Mouse (Mus musculus): ENCODE results near the gene 1700020D05Rik. TPM values are rescaled to one million over a fixed set of nuclear protein-coding genes. Genes with fewer than 3 reads are reported as not detected.

The 1700020D05Rik gene
- total and polyA plus RNA-seq, 2 experiments from 2014 or later: 3.8 TPM; not detected in 1

- no peak for TF ChIP-seq CTCF (IDR thresholded peaks at IDR 0.05; ENCODE audit: low read depth)
- 0 out of 2 replicates have a peak, but pooled peaks cover 2% of the 10 kb centered on the region for H3K27me3 ChIP-seq (ENCODE audit: insufficient read depth, low read length)
- no peaks in the 10 kb centered on the region for H3K36me3 ChIP-seq (ENCODE audit: insufficient read depth, low read length)
- H3K9me3 ChIP-seq (ENCODE audit: low read length): no peaks in the 10 kb centered on the region
- H3K4me2 ChIP-seq (ENCODE audit: low read depth, low read length): peak overlapping the region; percentile 96
- ATAC-seq (no peak), DNase-seq (ENCODE audit: low spot score) (no peak)
- no peak overlapping the region for H3K27ac ChIP-seq
- peaks cover 19% of the 10 kb centered on the region for H3K4me1 ChIP-seq (ENCODE audit: insufficient read depth, low read length)
- no peak overlapping the region for H3K9ac ChIP-seq (replicated peaks; ENCODE audit: low read length)
- no peak overlapping the region for H3K4me3 ChIP-seq (ENCODE audit: low read length)
- WGBS: 73% methylated on average over 12 of the region's 12 CpGs
Measured at GRCm38 (mm10) chr19:5455037-5455436, 48.5 kb downstream of the 1700020D05Rik start.

Other genes starting within 250 kb of the 1700020D05Rik start
Only the 30 nearest of the 31 such genes appear.
- 60.3 and 63.6 TPM in 2 replicates for gene Pacs1, start 230.7 kb downstream of the 1700020D05Rik start, total RNA-seq (2014; rRNA removed)
- gene Pacs1, start 230.7 kb downstream of the 1700020D05Rik start, polyA plus RNA-seq (2015; fragmentation: Nextera tagmentation; extraction: Ambion mirVana): 33.1 and 41.0 TPM in 2 replicates
- gene Sf3b2, start 208.3 kb downstream of the 1700020D05Rik start, total RNA-seq (2014; rRNA removed): 266 and 341 TPM in 2 replicates
- 322 and 334 TPM in 2 replicates for gene Sf3b2, start 208.3 kb downstream of the 1700020D05Rik start, polyA plus RNA-seq (2015; fragmentation: Nextera tagmentation; extraction: Ambion mirVana)
- 25.0 and 27.3 TPM in 2 replicates for gene Gal3st3, start 205.5 kb downstream of the 1700020D05Rik start, total RNA-seq (2014; rRNA removed)
- gene Gal3st3, start 205.5 kb downstream of the 1700020D05Rik start, polyA plus RNA-seq (2015; fragmentation: Nextera tagmentation; extraction: Ambion mirVana): 26.9 and 31.9 TPM in 2 replicates
- not detected in 2 replicates for gene Catsper1, start 168.0 kb downstream of the 1700020D05Rik start, total RNA-seq (2014; rRNA removed)
- not detected in 2 replicates for gene Catsper1, start 168.0 kb downstream of the 1700020D05Rik start, polyA plus RNA-seq (2015; fragmentation: Nextera tagmentation; extraction: Ambion mirVana)
- gene Cst6, start 154.2 kb downstream of the 1700020D05Rik start, total RNA-seq (2014; rRNA removed): 0.50 and 9.8 TPM in 2 replicates
- 14.9 and 16.1 TPM in 2 replicates for gene Cst6, start 154.2 kb downstream of the 1700020D05Rik start, polyA plus RNA-seq (2015; fragmentation: Nextera tagmentation; extraction: Ambion mirVana)
- gene Eif1ad, start 137.0 kb downstream of the 1700020D05Rik start, total RNA-seq (2014; rRNA removed): 21.2 and 25.2 TPM in 2 replicates
- 46.7 and 49.2 TPM in 2 replicates for gene Eif1ad, start 137.0 kb downstream of the 1700020D05Rik start, polyA plus RNA-seq (2015; fragmentation: Nextera tagmentation; extraction: Ambion mirVana)
- gene Banf1, start 136.6 kb downstream of the 1700020D05Rik start, total RNA-seq (2014; rRNA removed): 78.3 and 95.8 TPM in 2 replicates
- 316 and 319 TPM in 2 replicates for gene Banf1, start 136.6 kb downstream of the 1700020D05Rik start, polyA plus RNA-seq (2015; fragmentation: Nextera tagmentation; extraction: Ambion mirVana)
- gene Sart1, start 115.1 kb downstream of the 1700020D05Rik start, total RNA-seq (2014; rRNA removed): 23.2 and 30.5 TPM in 2 replicates
- 45.0 and 47.4 TPM in 2 replicates for gene Sart1, start 115.1 kb downstream of the 1700020D05Rik start, polyA plus RNA-seq (2015; fragmentation: Nextera tagmentation; extraction: Ambion mirVana)
- not detected in 2 replicates for gene Tsga10ip, start 101.3 kb downstream of the 1700020D05Rik start, total RNA-seq (2014; rRNA removed)
- gene Tsga10ip, start 101.3 kb downstream of the 1700020D05Rik start, polyA plus RNA-seq (2015; fragmentation: Nextera tagmentation; extraction: Ambion mirVana): not detected in 2 replicates
- gene Drap1, start 78.8 kb downstream of the 1700020D05Rik start, total RNA-seq (2014; rRNA removed): 111 and 123 TPM in 2 replicates
- 331 and 338 TPM in 2 replicates for gene Drap1, start 78.8 kb downstream of the 1700020D05Rik start, polyA plus RNA-seq (2015; fragmentation: Nextera tagmentation; extraction: Ambion mirVana)
- gene AI837181, start 78.6 kb downstream of the 1700020D05Rik start, total RNA-seq (2014; rRNA removed): 85.1 and 100 TPM in 2 replicates
- gene AI837181, start 78.6 kb downstream of the 1700020D05Rik start, polyA plus RNA-seq (2015; fragmentation: Nextera tagmentation; extraction: Ambion mirVana): 81.8 and 82.8 TPM in 2 replicates
- not detected in 2 replicates for gene Fosl1, start 56.2 kb downstream of the 1700020D05Rik start, total RNA-seq (2014; rRNA removed)
- not detected in 2 replicates for gene Fosl1, start 56.2 kb downstream of the 1700020D05Rik start, polyA plus RNA-seq (2015; fragmentation: Nextera tagmentation; extraction: Ambion mirVana)
- gene Ccdc85b, start 45.9 kb downstream of the 1700020D05Rik start, total RNA-seq (2014; rRNA removed): 17.4 and 18.5 TPM in 2 replicates
- gene Ccdc85b, start 45.9 kb downstream of the 1700020D05Rik start, polyA plus RNA-seq (2015; fragmentation: Nextera tagmentation; extraction: Ambion mirVana): 16.0 and 16.1 TPM in 2 replicates
- gene Fibp, start 43.2 kb downstream of the 1700020D05Rik start, total RNA-seq (2014; rRNA removed): 76.1 and 103 TPM in 2 replicates
- gene Fibp, start 43.2 kb downstream of the 1700020D05Rik start, polyA plus RNA-seq (2015; fragmentation: Nextera tagmentation; extraction: Ambion mirVana): 172 and 179 TPM in 2 replicates
- gene Ctsw, start 35.3 kb downstream of the 1700020D05Rik start, total RNA-seq (2014; rRNA removed): 1.2 and 4.5 TPM in 2 replicates
- 1.6 and 2.0 TPM in 2 replicates for gene Ctsw, start 35.3 kb downstream of the 1700020D05Rik start, polyA plus RNA-seq (2015; fragmentation: Nextera tagmentation; extraction: Ambion mirVana)
- 46.3 and 49.3 TPM in 2 replicates for gene Efemp2, start 29.8 kb downstream of the 1700020D05Rik start, total RNA-seq (2014; rRNA removed)
- 36.5 and 41.7 TPM in 2 replicates for gene Efemp2, start 29.8 kb downstream of the 1700020D05Rik start, polyA plus RNA-seq (2015; fragmentation: Nextera tagmentation; extraction: Ambion mirVana)
- gene Mus81, start 15.4 kb downstream of the 1700020D05Rik start, total RNA-seq (2014; rRNA removed): 56.8 and 58.8 TPM in 2 replicates
- 27.4 and 27.7 TPM in 2 replicates for gene Mus81, start 15.4 kb downstream of the 1700020D05Rik start, polyA plus RNA-seq (2015; fragmentation: Nextera tagmentation; extraction: Ambion mirVana)
- 1,468 and 1,477 TPM in 2 replicates for gene Cfl1, start 13.3 kb downstream of the 1700020D05Rik start, total RNA-seq (2014; rRNA removed)
- 3,076 and 3,214 TPM in 2 replicates for gene Cfl1, start 13.3 kb downstream of the 1700020D05Rik start, polyA plus RNA-seq (2015; fragmentation: Nextera tagmentation; extraction: Ambion mirVana)
- 78.0 and 79.0 TPM in 2 replicates for gene Snx32, start 6.8 kb upstream of the 1700020D05Rik start, total RNA-seq (2014; rRNA removed)
- 75.0 and 79.6 TPM in 2 replicates for gene Snx32, start 6.8 kb upstream of the 1700020D05Rik start, polyA plus RNA-seq (2015; fragmentation: Nextera tagmentation; extraction: Ambion mirVana)
- gene Ovol1, start 56.9 kb upstream of the 1700020D05Rik start, total RNA-seq (2014; rRNA removed): not detected in 2 replicates
- gene Ovol1, start 56.9 kb upstream of the 1700020D05Rik start, polyA plus RNA-seq (2015; fragmentation: Nextera tagmentation; extraction: Ambion mirVana): 0.25 TPM in 1 of 2 replicates, not detected in the other
- gene Ap5b1, start 64.2 kb upstream of the 1700020D05Rik start, total RNA-seq (2014; rRNA removed): 15.0 and 19.3 TPM in 2 replicates
- 2.3 and 2.6 TPM in 2 replicates for gene Ap5b1, start 64.2 kb upstream of the 1700020D05Rik start, polyA plus RNA-seq (2015; fragmentation: Nextera tagmentation; extraction: Ambion mirVana)
- gene Rnaseh2c, start 98.1 kb upstream of the 1700020D05Rik start, total RNA-seq (2014; rRNA removed): 33.6 and 40.4 TPM in 2 replicates
- gene Rnaseh2c, start 98.1 kb upstream of the 1700020D05Rik start, polyA plus RNA-seq (2015; fragmentation: Nextera tagmentation; extraction: Ambion mirVana): 66.4 and 75.4 TPM in 2 replicates
- 95.2 and 163 TPM in 2 replicates for gene Kat5, start 106.5 kb upstream of the 1700020D05Rik start, total RNA-seq (2014; rRNA removed)
- 72.0 and 74.0 TPM in 2 replicates for gene Kat5, start 106.5 kb upstream of the 1700020D05Rik start, polyA plus RNA-seq (2015; fragmentation: Nextera tagmentation; extraction: Ambion mirVana)
- 40.1 and 40.8 TPM in 2 replicates for gene Rela, start 133.7 kb upstream of the 1700020D05Rik start, total RNA-seq (2014; rRNA removed)
- gene Rela, start 133.7 kb upstream of the 1700020D05Rik start, polyA plus RNA-seq (2015; fragmentation: Nextera tagmentation; extraction: Ambion mirVana): 30.3 and 33.1 TPM in 2 replicates
- 25.6 and 43.2 TPM in 2 replicates for gene Sipa1, start 159.9 kb upstream of the 1700020D05Rik start, total RNA-seq (2014; rRNA removed)
- 18.7 and 18.8 TPM in 2 replicates for gene Sipa1, start 159.9 kb upstream of the 1700020D05Rik start, polyA plus RNA-seq (2015; fragmentation: Nextera tagmentation; extraction: Ambion mirVana)
- gene Map3k11, start 185.0 kb upstream of the 1700020D05Rik start, total RNA-seq (2014; rRNA removed): 20.6 and 20.7 TPM in 2 replicates
- 10.0 and 10.7 TPM in 2 replicates for gene Map3k11, start 185.0 kb upstream of the 1700020D05Rik start, polyA plus RNA-seq (2015; fragmentation: Nextera tagmentation; extraction: Ambion mirVana)
- 75.1 and 97.0 TPM in 2 replicates for gene Pcnx3, start 185.1 kb upstream of the 1700020D05Rik start, total RNA-seq (2014; rRNA removed)
- gene Pcnx3, start 185.1 kb upstream of the 1700020D05Rik start, polyA plus RNA-seq (2015; fragmentation: Nextera tagmentation; extraction: Ambion mirVana): 16.8 and 17.2 TPM in 2 replicates
- not detected in 2 replicates for gene Kcnk7, start 200.6 kb upstream of the 1700020D05Rik start, total RNA-seq (2014; rRNA removed)
- 0.19 and 0.61 TPM in 2 replicates for gene Kcnk7, start 200.6 kb upstream of the 1700020D05Rik start, polyA plus RNA-seq (2015; fragmentation: Nextera tagmentation; extraction: Ambion mirVana)
- gene Ehbp1l1, start 222.5 kb upstream of the 1700020D05Rik start, total RNA-seq (2014; rRNA removed): 16.6 and 19.7 TPM in 2 replicates
- gene Ehbp1l1, start 222.5 kb upstream of the 1700020D05Rik start, polyA plus RNA-seq (2015; fragmentation: Nextera tagmentation; extraction: Ambion mirVana): 40.0 and 43.0 TPM in 2 replicates
- 177 and 188 TPM in 2 replicates for gene Fam89b, start 225.9 kb upstream of the 1700020D05Rik start, total RNA-seq (2014; rRNA removed)
- gene Fam89b, start 225.9 kb upstream of the 1700020D05Rik start, polyA plus RNA-seq (2015; fragmentation: Nextera tagmentation; extraction: Ambion mirVana): 131 and 140 TPM in 2 replicates

Measured in hindbrain, postnatal 0 days (tissue).